Mouse (Mus musculus) forebrain, embryonic 10.5 days (tissue): ENCODE results near the gene Samd4. TPM values are rescaled to one million over a fixed set of nuclear protein-coding genes. Genes with fewer than 3 reads are reported as not detected.

Experiments used
- DNase-seq: peaks from one replicate; pipeline ENCODE4 v3.0.0-alpha.2; 2017; ENCODE audit warnings: low spot score; ENCODE audit errors: extremely low spot score
- H3K27ac ChIP-seq: fragments of 300-500 bp; sonication (generic); 2 replicates; pipeline ENCODE4 v1.5.1; 2016; ENCODE audit warnings: mild to moderate bottlenecking
- H3K27me3 ChIP-seq: fragments of 300-500 bp; sonication (generic); 2 replicates; pipeline ENCODE4 v1.6.1; 2016; ENCODE audit warnings: mild to moderate bottlenecking; ENCODE audit not compliant: poor library complexity, severe bottlenecking
- H3K36me3 ChIP-seq: fragments of 300-500 bp; sonication (generic); replicated peaks from 2 replicates; pipeline ENCODE4 v1.6.1; 2016; ENCODE audit warnings: mild to moderate bottlenecking, moderate library complexity
- H3K4me1 ChIP-seq: fragments of 300-500 bp; sonication (generic); 2 replicates; pipeline ENCODE4 v1.6.1; 2016
- H3K4me3 ChIP-seq: fragments of 300-500 bp; sonication (generic); 2 replicates; pipeline ENCODE4 v1.5.1; 2016; ENCODE audit warnings: mild to moderate bottlenecking, moderate library complexity
- H3K9me3 ChIP-seq: fragments of 300-500 bp; sonication (generic); 2 replicates; pipeline ENCODE4 v1.6.1; 2016; ENCODE audit warnings: mild to moderate bottlenecking, moderate library complexity
- WGBS: fragments of 180-500 bp; shearing (Covaris S2); methylation state at CpG from one replicate; pipeline ENCODE4 v1.1.7; 2016; 5-methylcytosine and 5-hydroxymethylcytosine counted together
- polyA plus RNA-seq: library from polyadenylated mRNA; unstranded; fragments of >200 nt; fragmentation: Nextera tagmentation; extraction: Ambion mirVana; gene quantifications from 2 replicates; pipeline ENCODE4 v1.2.1, GENCODE M21; 2016

The Samd4 gene
- polyA plus RNA-seq, 1 experiment from 2014 or later = 3.7 TPM

- Histone ChIP-seq H3K27ac (0 out of 2 replicates have a peak overlapping the region, but pooled peaks have one; percentile 30), H3K4me3 (no peak overlapping the region), H3K36me3 (no peaks in the 10 kb centered on the region), H3K4me1 (peaks cover 44% of the 10 kb centered on the region), H3K9me3 (no peaks in the 10 kb centered on the region), H3K27me3 (no peaks in the 10 kb centered on the region)
- DNase-seq = no peak
- WGBS = 76% methylated on average over 11 of the region's 11 CpGs
Measured at GRCm38 (mm10) chr14:46968046-46968445, 85.4 kb downstream of the Samd4 start.

GRCm38 (mm10) chr14:46970673-46971072 lies 88.0 kb downstream of the Samd4 start:
- Histone ChIP-seq H3K27me3 (no peaks in the 10 kb centered on the region), H3K27ac (no peak overlapping the region), H3K4me3 (no peak overlapping the region), H3K9me3 (no peaks in the 10 kb centered on the region), H3K36me3 (no peaks in the 10 kb centered on the region), H3K4me1 (peaks cover 27% of the 10 kb centered on the region)
- DNase-seq = no peak
- WGBS = 91% methylated on average over 3 of the region's 3 CpGs

- Histone ChIP-seq H3K4me1 (peaks cover 18% of the 10 kb centered on the region), H3K27me3 (no peaks in the 10 kb centered on the region), H3K9me3 (no peaks in the 10 kb centered on the region), H3K4me3 (no peak overlapping the region), H3K27ac (no peak overlapping the region), H3K36me3 (no peaks in the 10 kb centered on the region)
- 93% methylated on average over 2 of the region's 2 CpGs for WGBS
- no peak for DNase-seq
Measured at GRCm38 (mm10) chr14:46971802-46972201, 89.1 kb downstream of the Samd4 start.

GRCm38 (mm10) chr14:46974874-46975273 lies 92.2 kb downstream of the Samd4 start:
- Histone ChIP-seq H3K27me3 (no peaks in the 10 kb centered on the region), H3K4me3 (no peak overlapping the region), H3K27ac (no peak overlapping the region), H3K4me1 (peaks cover 5% of the 10 kb centered on the region), H3K9me3 (no peaks in the 10 kb centered on the region), H3K36me3 (no peaks in the 10 kb centered on the region)
- DNase-seq = no peak
- WGBS = 88% methylated on average over 9 of the region's 9 CpGs

- H3K27me3 ChIP-seq = no peaks in the 10 kb centered on the region
- H3K4me1 ChIP-seq = peaks cover 7% of the 10 kb centered on the region
- no peak for DNase-seq
- no peak overlapping the region for H3K27ac ChIP-seq
- WGBS = 86% methylated on average over 4 of the region's 4 CpGs
- H3K4me3 ChIP-seq = no peak overlapping the region
- no peaks in the 10 kb centered on the region for H3K36me3 ChIP-seq
- H3K9me3 ChIP-seq = no peaks in the 10 kb centered on the region
Measured at GRCm38 (mm10) chr14:46975969-46976368, 93.3 kb downstream of the Samd4 start.

- Histone ChIP-seq H3K27ac (no peak overlapping the region), H3K36me3 (no peaks in the 10 kb centered on the region), H3K27me3 (no peaks in the 10 kb centered on the region), H3K4me3 (no peak overlapping the region), H3K4me1 (peaks cover 14% of the 10 kb centered on the region), H3K9me3 (no peaks in the 10 kb centered on the region)
- WGBS = 90% methylated on average over 11 of the region's 11 CpGs
- no peak for DNase-seq
Measured at GRCm38 (mm10) chr14:46976712-46977111, 94.1 kb downstream of the Samd4 start.

GRCm38 (mm10) chr14:46977660-46978059 lies 95.0 kb downstream of the Samd4 start:
- H3K4me1 ChIP-seq = peaks cover 21% of the 10 kb centered on the region
- no peaks in the 10 kb centered on the region for H3K36me3 ChIP-seq
- DNase-seq = no peak
- no peaks in the 10 kb centered on the region for H3K27me3 ChIP-seq
- no peak overlapping the region for H3K4me3 ChIP-seq
- H3K27ac ChIP-seq = no peak overlapping the region
- no peaks in the 10 kb centered on the region for H3K9me3 ChIP-seq
- 74% methylated on average over 10 of the region's 10 CpGs for WGBS

- WGBS = 80% methylated on average over 5 of the region's 5 CpGs
- no peaks in the 10 kb centered on the region for H3K27me3 ChIP-seq
- H3K36me3 ChIP-seq = no peaks in the 10 kb centered on the region
- H3K27ac ChIP-seq = no peak overlapping the region
- DNase-seq = no peak
- H3K4me1 ChIP-seq = peaks cover 19% of the 10 kb centered on the region
- H3K4me3 ChIP-seq = no peak overlapping the region
- no peaks in the 10 kb centered on the region for H3K9me3 ChIP-seq
Measured at GRCm38 (mm10) chr14:46979172-46979571, 96.5 kb downstream of the Samd4 start.

GRCm38 (mm10) chr14:46980736-46981438 lies 98.2 kb downstream of the Samd4 start:
- no peak for DNase-seq
- Histone ChIP-seq H3K36me3 (no peaks in the 10 kb centered on the region), H3K4me1 (peaks cover 25% of the 10 kb centered on the region), H3K27me3 (no peaks in the 10 kb centered on the region), H3K9me3 (no peaks in the 10 kb centered on the region), H3K27ac (no peak overlapping the region), H3K4me3 (no peak overlapping the region)
- WGBS = 85% methylated on average over 17 of the region's 17 CpGs

GRCm38 (mm10) chr14:46982106-46982505 lies 99.5 kb downstream of the Samd4 start:
- no peak for DNase-seq
- peaks cover 25% of the 10 kb centered on the region for H3K4me1 ChIP-seq
- WGBS = 86% methylated on average over 6 of the region's 6 CpGs
- H3K27me3 ChIP-seq = no peaks in the 10 kb centered on the region
- no peaks in the 10 kb centered on the region for H3K9me3 ChIP-seq
- no peaks in the 10 kb centered on the region for H3K36me3 ChIP-seq
- H3K4me3 ChIP-seq = no peak overlapping the region
- no peak overlapping the region for H3K27ac ChIP-seq

GRCm38 (mm10) chr14:46984542-46985125 lies 102.0 kb downstream of the Samd4 start:
- Histone ChIP-seq H3K9me3 (no peaks in the 10 kb centered on the region), H3K4me3 (no peak overlapping the region), H3K27me3 (no peaks in the 10 kb centered on the region), H3K36me3 (no peaks in the 10 kb centered on the region), H3K27ac (no peak overlapping the region), H3K4me1 (peaks cover 27% of the 10 kb centered on the region)
- no peak for DNase-seq
- WGBS = 80% methylated on average over 8 of the region's 8 CpGs

GRCm38 (mm10) chr14:46989694-46990093 lies 107.0 kb downstream of the Samd4 start:
- H3K27ac ChIP-seq = peak overlapping the region; percentile 79
- H3K4me3 ChIP-seq = no peak overlapping the region; the same call in 1 of the 2 replicates
- no peaks in the 10 kb centered on the region for H3K9me3 ChIP-seq
- no peaks in the 10 kb centered on the region for H3K27me3 ChIP-seq
- 35% methylated on average over 4 of the region's 4 CpGs for WGBS
- H3K36me3 ChIP-seq = no peaks in the 10 kb centered on the region
- peaks cover 33% of the 10 kb centered on the region for H3K4me1 ChIP-seq
- DNase-seq = peak; percentile 38

GRCm38 (mm10) chr14:46990450-46990849 lies 107.8 kb downstream of the Samd4 start:
- WGBS = 94% methylated on average over 3 of the region's 3 CpGs
- no peak overlapping the region for H3K4me3 ChIP-seq
- H3K36me3 ChIP-seq = no peaks in the 10 kb centered on the region
- H3K4me1 ChIP-seq = peaks cover 27% of the 10 kb centered on the region
- H3K9me3 ChIP-seq = no peaks in the 10 kb centered on the region
- no peak for DNase-seq
- H3K27ac ChIP-seq = peak overlapping the region; percentile 79; the same call in 1 of the 2 replicates
- H3K27me3 ChIP-seq = no peaks in the 10 kb centered on the region
